Mouse (Mus musculus) kidney, adult 2 months (tissue): ENCODE data around the gene Trim14.

ENCODE experiments used
- CTCF ChIP-seq: fragments of 200-500 bp; conservative IDR thresholded peaks from 2 replicates; pipeline ENCODE4 v1.5.1; 2011; ENCODE audit warnings: low read depth, mild to moderate bottlenecking, control low read depth, low read length, moderate library complexity, mixed read lengths; ENCODE audit not compliant: insufficient read depth, insufficient read length
- POLR2A ChIP-seq: fragments of 200-500 bp; IDR thresholded peaks from one replicate; pipeline ENCODE4 v1.6.1; 2011; ENCODE audit warnings: low read depth, low read length, control low read depth

GRCm38 (mm10) chr4:46526226-46526625 is 9.7 kb downstream of the Trim14 start:
- TF ChIP-seq CTCF = no peak
- TF ChIP-seq POLR2A = no peak
